Mouse (Mus musculus): Measurements from ENCODE around the gene Pold2. TPM values are rescaled to one million over a fixed set of nuclear protein-coding genes. Genes with fewer than 3 reads are reported as not detected.

The Pold2 gene
- polyA plus RNA-seq, 1 experiment from 2014 or later = 58.8 TPM

DNA sequence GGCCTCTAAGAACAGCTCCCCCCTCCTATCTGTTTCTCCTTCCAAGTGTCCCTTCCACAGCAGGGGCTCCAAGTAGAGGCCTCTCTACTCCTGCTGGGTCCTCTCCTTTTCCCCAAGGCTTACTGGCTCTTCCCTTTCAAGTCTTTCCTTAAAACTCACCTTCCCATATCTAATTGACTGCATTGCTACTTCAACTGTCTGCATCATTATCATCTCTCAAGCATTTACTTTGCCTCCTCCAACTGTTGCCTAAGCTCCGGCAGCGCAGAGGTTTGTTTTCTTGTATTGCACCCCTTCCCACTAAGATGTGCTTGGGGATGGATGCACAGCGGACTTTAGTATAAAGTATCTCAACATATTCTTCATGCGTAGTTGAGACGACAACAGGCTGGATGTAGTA is 671 bp downstream of the Pold2 start:
- H3K9ac ChIP-seq = peak overlapping the region; percentile 65
- WGBS (ENCODE audit: insufficient replicate concordance) = 3% methylated on average over 5 of the region's 5 CpGs
- ATAC-seq (ENCODE audit: insufficient read depth) = no peak
- H3K9me3 ChIP-seq (replicated peaks) = no peaks in the 10 kb centered on the region
- peak overlapping the region; percentile 94 for H3K4me2 ChIP-seq
- H3K27me3 ChIP-seq = no peaks in the 10 kb centered on the region
- peaks cover 43% of the 10 kb centered on the region for H3K36me3 ChIP-seq (replicated peaks)
- no peak overlapping the region for H3K27ac ChIP-seq (replicated peaks)
- peak overlapping the region; percentile 77 for H3K4me3 ChIP-seq (replicated peaks)
- H3K4me1 ChIP-seq (replicated peaks) = peaks cover 39% of the 10 kb centered on the region

DNA sequence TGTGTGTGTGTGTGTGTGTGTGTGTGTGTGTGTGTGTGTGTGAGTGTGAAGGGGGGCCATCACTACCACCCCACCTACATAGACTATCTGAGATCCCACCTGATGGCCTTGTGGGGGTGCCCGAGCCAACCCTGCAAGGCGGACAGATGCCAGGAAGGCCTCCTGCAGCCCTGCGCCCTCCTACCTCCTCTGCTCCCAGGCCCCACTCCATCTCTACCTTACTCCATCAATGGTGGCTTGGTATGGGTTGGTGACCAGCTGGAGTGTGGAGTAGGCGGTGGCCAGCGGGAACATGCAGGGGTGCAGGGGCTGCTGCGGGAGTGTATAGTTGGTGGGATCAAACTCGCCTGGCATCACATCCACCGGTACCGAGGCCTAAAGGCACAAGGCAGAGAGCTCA is 4.9 kb downstream of the Pold2 start:
- Histone ChIP-seq H3K4me2 (no peak overlapping the region), H3K27ac (replicated peaks) (no peak overlapping the region), H3K27me3 (no peaks in the 10 kb centered on the region), H3K9ac (no peak overlapping the region), H3K4me3 (replicated peaks) (no peak overlapping the region), H3K9me3 (replicated peaks) (no peaks in the 10 kb centered on the region), H3K4me1 (replicated peaks) (peaks cover 23% of the 10 kb centered on the region), H3K36me3 (replicated peaks) (peaks cover 64% of the 10 kb centered on the region)
- no peak for ATAC-seq (ENCODE audit: insufficient read depth)
- 83% methylated on average over 9 of the region's 9 CpGs for WGBS (ENCODE audit: insufficient replicate concordance)

DNA sequence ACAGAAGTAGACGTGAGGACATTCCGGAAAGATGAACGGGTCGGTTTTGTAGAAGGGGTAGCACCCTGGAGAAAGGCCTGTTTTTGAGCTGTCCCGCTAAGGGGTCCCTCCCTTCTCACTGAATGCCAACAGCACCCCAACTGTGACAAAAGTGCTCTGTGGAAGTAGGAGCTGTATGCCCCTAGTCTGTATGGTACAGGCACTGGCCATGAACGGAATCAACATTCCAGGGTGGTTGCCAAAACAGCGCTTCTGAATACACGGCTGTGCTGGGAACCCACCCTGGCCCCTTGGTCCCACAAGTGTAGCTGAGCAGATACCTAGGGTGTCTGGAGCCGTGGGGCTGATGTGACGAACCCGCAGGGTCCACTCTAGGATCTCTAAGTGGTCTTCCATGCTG is 5.4 kb downstream of the Pold2 start:
- WGBS (ENCODE audit: insufficient replicate concordance) = 83% methylated on average over 11 of the region's 11 CpGs
- Histone ChIP-seq H3K4me3 (replicated peaks) (no peak overlapping the region), H3K4me1 (replicated peaks) (peaks cover 23% of the 10 kb centered on the region), H3K9ac (no peak overlapping the region), H3K36me3 (replicated peaks) (peaks cover 64% of the 10 kb centered on the region), H3K9me3 (replicated peaks) (no peaks in the 10 kb centered on the region), H3K27ac (replicated peaks) (no peak overlapping the region), H3K27me3 (no peaks in the 10 kb centered on the region), H3K4me2 (no peak overlapping the region)
- ATAC-seq (ENCODE audit: insufficient read depth) = no peak

DNA sequence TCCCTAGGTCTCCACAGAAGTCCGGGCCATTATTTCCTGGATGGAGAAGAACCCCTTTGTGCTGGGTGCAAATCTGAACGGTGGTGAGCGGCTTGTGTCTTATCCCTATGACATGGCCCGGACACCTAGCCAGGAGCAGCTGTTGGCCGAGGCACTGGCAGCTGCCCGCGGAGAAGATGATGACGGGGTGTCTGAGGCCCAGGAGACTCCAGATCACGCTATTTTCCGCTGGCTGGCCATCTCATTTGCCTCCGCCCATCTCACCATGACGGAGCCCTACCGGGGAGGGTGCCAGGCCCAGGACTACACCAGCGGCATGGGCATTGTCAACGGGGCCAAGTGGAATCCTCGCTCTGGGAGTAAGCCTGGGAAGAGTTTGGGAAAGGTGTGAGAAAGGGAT is 8.0 kb downstream of the Pold2 start:
- H3K27ac ChIP-seq (replicated peaks) = no peak overlapping the region
- H3K9ac ChIP-seq = no peak overlapping the region
- no peaks in the 10 kb centered on the region for H3K27me3 ChIP-seq
- no peak overlapping the region for H3K4me2 ChIP-seq
- ATAC-seq (ENCODE audit: insufficient read depth) = no peak
- H3K4me3 ChIP-seq (replicated peaks) = no peak overlapping the region
- H3K9me3 ChIP-seq (replicated peaks) = no peaks in the 10 kb centered on the region
- H3K36me3 ChIP-seq (replicated peaks) = peaks cover 47% of the 10 kb centered on the region
- 81% methylated on average over 16 of the region's 16 CpGs for WGBS (ENCODE audit: insufficient replicate concordance)
- H3K4me1 ChIP-seq (replicated peaks) = no peaks in the 10 kb centered on the region

DNA sequence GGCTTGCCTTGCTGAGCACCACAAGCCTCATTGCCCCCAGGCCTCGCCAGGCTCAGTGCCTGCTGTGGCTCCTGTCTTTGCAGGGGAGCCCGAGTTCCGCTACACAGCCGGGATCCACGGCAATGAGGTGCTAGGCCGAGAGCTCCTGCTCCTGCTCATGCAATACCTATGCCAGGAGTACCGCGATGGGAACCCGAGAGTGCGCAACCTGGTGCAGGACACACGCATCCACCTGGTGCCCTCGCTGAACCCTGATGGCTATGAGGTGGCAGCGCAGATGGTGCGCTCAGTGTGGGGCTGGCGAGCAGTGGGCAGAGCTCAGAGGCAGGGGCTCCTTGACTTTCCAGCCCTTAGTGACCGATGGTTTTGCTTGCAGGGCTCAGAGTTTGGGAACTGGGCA is 8.8 kb downstream of the Pold2 start:
- Histone ChIP-seq H3K9me3 (replicated peaks) (no peaks in the 10 kb centered on the region), H3K27me3 (peaks cover 2% of the 10 kb centered on the region), H3K4me1 (replicated peaks) (no peaks in the 10 kb centered on the region), H3K9ac (no peak overlapping the region), H3K4me3 (replicated peaks) (no peak overlapping the region), H3K4me2 (no peak overlapping the region), H3K36me3 (replicated peaks) (peaks cover 40% of the 10 kb centered on the region), H3K27ac (replicated peaks) (no peak overlapping the region)
- WGBS (ENCODE audit: insufficient replicate concordance) = 83% methylated on average over 16 of the region's 16 CpGs
- no peak for ATAC-seq (ENCODE audit: insufficient read depth)

DNA sequence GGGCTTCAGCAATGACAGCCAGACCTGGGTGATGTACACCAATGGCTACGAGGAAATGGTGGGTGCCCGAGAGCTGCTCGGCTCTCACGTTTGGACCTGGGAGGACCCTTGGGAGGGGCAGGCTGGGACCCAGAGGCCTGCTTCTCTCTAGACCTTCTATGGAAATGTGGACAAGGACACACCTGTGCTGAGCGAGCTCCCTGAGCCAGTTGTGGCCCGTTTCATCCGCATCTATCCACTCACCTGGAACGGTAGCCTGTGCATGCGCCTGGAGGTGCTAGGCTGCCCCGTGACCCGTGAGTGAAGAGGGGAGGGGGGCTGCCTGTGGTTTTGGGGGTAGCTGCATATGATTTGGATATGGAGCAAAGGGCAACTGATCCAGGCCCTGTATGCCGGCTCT is 9.8 kb downstream of the Pold2 start:
- no peak overlapping the region for H3K4me3 ChIP-seq (replicated peaks)
- ATAC-seq (ENCODE audit: insufficient read depth) = no peak
- peaks cover 30% of the 10 kb centered on the region for H3K36me3 ChIP-seq (replicated peaks)
- H3K9me3 ChIP-seq (replicated peaks) = no peaks in the 10 kb centered on the region
- H3K27ac ChIP-seq (replicated peaks) = no peak overlapping the region
- 86% methylated on average over 12 of the region's 12 CpGs for WGBS (ENCODE audit: insufficient replicate concordance)
- H3K9ac ChIP-seq = no peak overlapping the region
- H3K4me1 ChIP-seq (replicated peaks) = no peaks in the 10 kb centered on the region
- no peak overlapping the region for H3K4me2 ChIP-seq
- H3K27me3 ChIP-seq = peaks cover 12% of the 10 kb centered on the region

DNA sequence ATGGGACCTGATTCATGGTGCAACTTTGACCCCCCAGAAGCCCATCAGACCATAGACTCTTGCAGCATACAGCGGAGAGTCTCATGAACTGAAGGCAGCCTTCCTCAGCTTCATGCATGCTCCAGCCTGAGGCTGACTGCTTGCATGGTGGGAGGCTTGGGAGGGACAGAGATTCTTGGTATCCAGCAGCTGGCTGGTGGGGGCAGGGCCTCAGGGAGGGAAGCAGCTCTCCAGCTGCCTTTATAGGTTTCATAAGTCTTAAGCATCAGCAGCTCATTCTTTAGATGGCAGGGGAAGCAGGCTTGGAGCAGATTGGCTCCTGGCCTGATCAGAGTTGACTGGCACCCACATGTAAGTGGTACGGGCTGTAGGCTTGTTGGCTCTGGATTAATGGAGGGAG is 10.9 kb downstream of the Pold2 start:
- H3K4me3 ChIP-seq (replicated peaks) = no peak overlapping the region
- no peaks in the 10 kb centered on the region for H3K4me1 ChIP-seq (replicated peaks)
- no peaks in the 10 kb centered on the region for H3K9me3 ChIP-seq (replicated peaks)
- ATAC-seq (ENCODE audit: insufficient read depth) = no peak
- peaks cover 19% of the 10 kb centered on the region for H3K36me3 ChIP-seq (replicated peaks)
- no peak overlapping the region for H3K4me2 ChIP-seq
- 80% methylated on average over 2 of the region's 2 CpGs for WGBS (ENCODE audit: insufficient replicate concordance)
- H3K9ac ChIP-seq = no peak overlapping the region
- H3K27ac ChIP-seq (replicated peaks) = no peak overlapping the region
- H3K27me3 ChIP-seq = peaks cover 23% of the 10 kb centered on the region

DNA sequence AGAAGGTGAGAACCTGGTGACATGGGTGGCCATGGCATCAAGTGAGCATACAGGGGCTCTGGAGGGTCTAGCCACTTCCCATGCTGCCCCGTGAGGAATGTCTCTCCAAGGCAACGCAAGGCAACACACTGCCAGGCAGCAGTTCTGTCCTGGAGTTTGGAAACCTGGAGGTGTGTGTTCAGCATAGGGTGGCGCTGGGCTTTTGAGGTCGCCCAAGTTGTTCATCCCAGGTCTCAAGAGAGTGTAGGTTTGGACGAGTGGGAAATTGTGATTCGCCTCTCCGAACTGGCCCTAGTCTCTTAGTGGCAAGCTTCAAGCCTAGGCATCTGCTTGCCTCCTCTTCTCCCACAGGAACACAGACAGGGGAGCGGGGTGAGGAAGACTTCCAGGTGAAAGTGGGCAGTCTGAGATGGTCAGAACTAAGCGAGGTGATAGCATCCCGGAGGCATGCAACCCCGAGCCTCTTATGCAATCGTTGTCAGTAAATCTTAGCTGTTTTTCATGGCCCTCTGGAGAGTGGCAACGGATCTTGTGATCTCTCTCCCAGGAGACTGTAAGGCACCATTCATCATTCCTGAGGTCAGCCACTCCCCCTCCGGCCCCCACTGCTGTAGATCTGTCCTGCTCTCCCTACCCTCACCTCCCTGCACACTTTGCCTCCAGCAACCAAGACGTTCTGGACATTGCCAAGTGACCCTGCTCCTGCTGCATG is 15.5 kb downstream of the Pold2 start:
- Histone ChIP-seq H3K9ac (no peak overlapping the region), H3K4me3 (replicated peaks) (peak overlapping the region; percentile 48), H3K36me3 (replicated peaks) (no peaks in the 10 kb centered on the region), H3K27me3 (peaks cover 50% of the 10 kb centered on the region), H3K4me1 (replicated peaks) (peaks cover 7% of the 10 kb centered on the region; the same call in 1 of the 2 replicates), H3K27ac (replicated peaks) (no peak overlapping the region), H3K9me3 (replicated peaks) (no peaks in the 10 kb centered on the region), H3K4me2 (peak overlapping the region; percentile 66)
- 17% methylated on average over 15 of the region's 15 CpGs for WGBS (ENCODE audit: insufficient replicate concordance)
- no peak for ATAC-seq (ENCODE audit: insufficient read depth)

DNA sequence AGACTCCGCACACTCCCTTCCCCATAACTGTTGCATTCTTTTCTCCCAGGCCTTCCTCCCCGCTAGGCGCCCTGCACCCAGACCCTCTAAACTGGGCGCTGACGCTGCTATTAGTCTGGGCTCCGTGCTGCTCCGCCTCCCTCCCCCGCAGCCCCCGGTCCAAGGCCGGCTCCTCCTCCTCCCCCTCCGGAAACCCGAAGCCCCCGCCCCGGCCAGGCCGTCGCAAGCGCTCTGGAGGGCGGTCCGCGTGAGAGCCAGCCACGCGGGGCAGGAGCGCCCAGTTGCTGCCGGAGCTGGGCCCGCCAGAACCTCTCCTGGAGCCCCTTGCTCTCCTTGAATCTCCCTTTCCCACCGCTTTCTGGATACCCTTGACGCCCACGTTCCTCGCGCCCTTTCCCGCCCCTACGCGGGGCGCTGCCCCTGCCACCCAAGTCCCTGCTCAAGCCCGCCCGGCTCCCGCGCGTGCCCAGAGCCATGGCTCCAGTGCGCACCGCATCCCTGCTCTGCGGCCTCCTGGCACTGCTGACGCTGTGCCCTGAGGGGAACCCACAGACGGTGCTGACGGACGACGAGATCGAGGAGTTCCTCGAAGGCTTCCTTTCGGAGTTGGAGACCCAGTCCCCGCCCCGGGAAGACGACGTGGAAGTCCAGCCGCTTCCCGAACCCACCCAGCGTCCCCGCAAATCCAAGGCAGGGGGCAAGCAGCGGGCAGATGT is 16.3 kb downstream of the Pold2 start, which contains the start of gene Aebp1:
Gene Aebp1 (plus strand): TSS at position 270 of the 716 bp plus-strand sequence.
- Histone ChIP-seq H3K27me3 (peaks cover 50% of the 10 kb centered on the region), H3K9ac (peak within 1 kb of the TSS; percentile 18; the same call in 1 of the 2 replicates)
- peak; percentile 47; the same call in 1 of the 2 replicates for ATAC-seq (ENCODE audit: insufficient read depth)

DNA sequence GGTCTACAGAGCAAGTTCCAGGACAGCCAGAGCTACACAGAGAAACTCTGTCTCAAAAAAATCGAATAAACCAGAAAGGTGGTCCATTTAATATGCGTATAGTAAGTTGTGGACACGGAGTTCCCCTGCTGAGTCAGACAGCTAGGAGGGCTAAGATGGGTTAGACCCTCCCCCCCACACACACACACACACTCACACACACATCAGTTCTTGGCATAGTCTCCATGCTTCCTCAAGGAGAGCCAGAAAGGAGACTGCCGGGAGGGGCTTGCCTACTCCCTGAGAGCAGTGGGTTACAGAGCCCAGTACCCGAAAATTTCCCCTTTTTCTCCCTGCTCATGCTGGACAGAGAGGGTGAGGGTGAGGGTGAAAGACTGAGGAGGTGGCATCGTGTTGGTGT is 17.5 kb downstream of the Pold2 start:
- H3K27me3 ChIP-seq = peaks cover 50% of the 10 kb centered on the region
- H3K27ac ChIP-seq (replicated peaks) = no peak overlapping the region
- peaks cover 7% of the 10 kb centered on the region; the same call in 1 of the 2 replicates for H3K4me1 ChIP-seq (replicated peaks)
- no peaks in the 10 kb centered on the region for H3K36me3 ChIP-seq (replicated peaks)
- H3K4me2 ChIP-seq = no peak overlapping the region
- no peak for ATAC-seq (ENCODE audit: insufficient read depth)
- no peaks in the 10 kb centered on the region for H3K9me3 ChIP-seq (replicated peaks)
- no peak overlapping the region for H3K9ac ChIP-seq
- H3K4me3 ChIP-seq (replicated peaks) = no peak overlapping the region
- 50% methylated on average over 6 of the region's 6 CpGs for WGBS (ENCODE audit: insufficient replicate concordance)

More for the DNA sequence above, 16.3 kb downstream of the Pold2 start, which contains the start of gene Aebp1:
- peak within 1 kb of the TSS; percentile 66 for H3K4me2 ChIP-seq
- H3K36me3 ChIP-seq (replicated peaks) = no peaks in the 10 kb centered on the region
- no peak within 1 kb of the TSS for H3K27ac ChIP-seq (replicated peaks)
- peaks cover 7% of the 10 kb centered on the region; the same call in 1 of the 2 replicates for H3K4me1 ChIP-seq (replicated peaks)
- WGBS (ENCODE audit: insufficient replicate concordance) = 2% methylated on average over 59 of the region's 59 CpGs
- H3K9me3 ChIP-seq (replicated peaks) = no peaks in the 10 kb centered on the region
- H3K4me3 ChIP-seq (replicated peaks) = peak within 1 kb of the TSS; percentile 48

DNA sequence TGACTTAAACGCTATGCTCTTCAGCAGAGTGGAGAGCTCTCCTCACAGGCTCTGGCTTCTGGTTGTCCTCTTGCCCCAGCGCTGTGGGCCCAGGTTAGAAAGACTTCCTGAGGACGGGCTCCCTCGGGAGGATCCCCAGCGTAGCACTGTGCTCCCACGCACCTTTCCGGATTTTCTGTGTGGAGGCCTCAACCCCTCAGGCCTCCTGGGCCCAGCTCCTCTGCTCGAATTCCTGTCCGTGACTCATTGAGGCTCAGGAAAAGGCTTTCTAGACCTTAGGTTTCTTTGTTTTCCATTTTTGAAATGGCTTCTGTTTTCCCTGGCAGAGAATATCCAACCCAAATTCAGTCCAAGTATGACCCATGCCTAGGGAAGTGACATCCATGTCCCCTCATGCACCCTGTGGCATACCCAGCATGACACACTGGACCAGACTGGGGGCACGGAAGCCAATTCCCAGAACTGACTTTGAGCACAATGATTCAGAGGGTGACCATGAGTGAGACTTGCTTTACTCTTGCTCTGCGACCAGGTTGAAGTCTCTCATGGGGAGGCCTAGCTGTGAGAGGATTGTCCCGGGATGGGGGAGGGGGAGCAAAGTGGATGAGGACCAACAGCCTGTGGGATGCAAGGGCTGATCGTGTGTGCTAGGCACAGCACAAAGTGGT is 18.1 kb downstream of the Pold2 start:
- 62% methylated on average over 13 of the region's 13 CpGs for WGBS (ENCODE audit: insufficient replicate concordance)
- ATAC-seq (ENCODE audit: insufficient read depth) = no peak
- no peaks in the 10 kb centered on the region for H3K36me3 ChIP-seq (replicated peaks)
- no peak overlapping the region for H3K9ac ChIP-seq
- H3K27me3 ChIP-seq = peaks cover 50% of the 10 kb centered on the region
- H3K9me3 ChIP-seq (replicated peaks) = no peaks in the 10 kb centered on the region
- H3K4me1 ChIP-seq (replicated peaks) = peaks cover 7% of the 10 kb centered on the region; the same call in 1 of the 2 replicates
- no peak overlapping the region for H3K4me3 ChIP-seq (replicated peaks)
- H3K27ac ChIP-seq (replicated peaks) = no peak overlapping the region
- H3K4me2 ChIP-seq = no peak overlapping the region
